Mouse (Mus musculus): ENCODE results near the gene Fbxl13. TPM values are rescaled to one million over a fixed set of nuclear protein-coding genes. Genes with fewer than 3 reads are reported as not detected.

The Fbxl13 gene
- polyA plus RNA-seq, 2 experiments, result 0.05 to 0.08 TPM

GRCm38 (mm10) chr5:21529110-21529720 is 116.2 kb downstream of the Fbxl13 start:
- TF ChIP-seq EP300 (IDR thresholded peaks at IDR 0.05; ENCODE audit: low read depth) (no peak), CTCF (IDR thresholded peaks at IDR 0.05; ENCODE audit: low read depth) (no peak)
- no peak overlapping the region for H3K9ac ChIP-seq (replicated peaks)
- no peak overlapping the region for H3K4me2 ChIP-seq (ENCODE audit: low read depth)
- no peaks in the 10 kb centered on the region for H3K27me3 ChIP-seq (ENCODE audit: control insufficient read depth, insufficient read depth, low read length)
- H3K4me3 ChIP-seq (ENCODE audit: insufficient read depth in 1 of 2, low read depth in 2 of 2, low read length in 2 of 2), result no peak overlapping the region
- H3K9me3 ChIP-seq (ENCODE audit: control insufficient read depth, low read length), result no peaks in the 10 kb centered on the region
- H3K27ac ChIP-seq, result no peak overlapping the region
- ATAC-seq (ENCODE audit: insufficient read depth) (no peak), DNase-seq (ENCODE audit: low read depth in 3 of 3, low spot score in 3 of 3) (no peak)
- 66% methylated on average over 8 of the region's 8 CpGs for WGBS (ENCODE audit: insufficient replicate concordance)
- no peaks in the 10 kb centered on the region for H3K36me3 ChIP-seq (replicated peaks; ENCODE audit: control insufficient read depth, insufficient read depth, low read depth)
- H3K4me1 ChIP-seq (replicated peaks; ENCODE audit: control insufficient read depth in 2 of 2, insufficient read depth in 2 of 2, low read length in 1 of 2), result peaks cover 0 to 9% of the 10 kb centered on the region in 2 experiments; a peak in 2 of 4 replicates

GRCm38 (mm10) chr5:21528068-21528842 is 117.2 kb downstream of the Fbxl13 start:
- TF ChIP-seq EP300 (IDR thresholded peaks at IDR 0.05; ENCODE audit: low read depth), result no peak
- no peak for TF ChIP-seq CTCF (IDR thresholded peaks at IDR 0.05; ENCODE audit: low read depth)
- ATAC-seq (ENCODE audit: insufficient read depth), result no peak
- no peak overlapping the region for H3K4me3 ChIP-seq (ENCODE audit: insufficient read depth in 1 of 2, low read depth in 2 of 2, low read length in 2 of 2)
- no peaks in the 10 kb centered on the region for H3K27me3 ChIP-seq (ENCODE audit: control insufficient read depth, insufficient read depth, low read length)
- H3K9ac ChIP-seq (replicated peaks), result no peak overlapping the region
- WGBS (ENCODE audit: insufficient replicate concordance), result 66% methylated on average over 15 of the region's 15 CpGs
- H3K4me1 ChIP-seq (replicated peaks; ENCODE audit: control insufficient read depth in 2 of 2, insufficient read depth in 2 of 2, low read length in 1 of 2), result peaks cover 0 to 9% of the 10 kb centered on the region in 2 experiments; a peak in 2 of 4 replicates
- no peaks in the 10 kb centered on the region for H3K36me3 ChIP-seq (replicated peaks; ENCODE audit: control insufficient read depth, insufficient read depth, low read depth)
- no peak for DNase-seq (ENCODE audit: low read depth in 3 of 3, low spot score in 3 of 3)
- no peaks in the 10 kb centered on the region for H3K9me3 ChIP-seq (ENCODE audit: control insufficient read depth, low read length)
- no peak overlapping the region for H3K27ac ChIP-seq
- H3K4me2 ChIP-seq (ENCODE audit: low read depth), result no peak overlapping the region

- no peak for ATAC-seq (ENCODE audit: insufficient read depth)
- peaks cover 0 to 9% of the 10 kb centered on the region in 2 experiments; a peak in 2 of 4 replicates for H3K4me1 ChIP-seq (replicated peaks; ENCODE audit: control insufficient read depth in 2 of 2, insufficient read depth in 2 of 2, low read length in 1 of 2)
- H3K9ac ChIP-seq (replicated peaks), result no peak overlapping the region
- no peak overlapping the region for H3K27ac ChIP-seq
- no peak overlapping the region for H3K4me2 ChIP-seq (ENCODE audit: low read depth)
- DNase-seq (ENCODE audit: low read depth in 3 of 3, low spot score in 3 of 3), result no peak
- TF ChIP-seq CTCF (IDR thresholded peaks at IDR 0.05; ENCODE audit: low read depth) (no peak), EP300 (IDR thresholded peaks at IDR 0.05; ENCODE audit: low read depth) (no peak)
- H3K27me3 ChIP-seq (ENCODE audit: control insufficient read depth, insufficient read depth, low read length), result no peaks in the 10 kb centered on the region
- no peak overlapping the region for H3K4me3 ChIP-seq (ENCODE audit: insufficient read depth in 1 of 2, low read depth in 2 of 2, low read length in 2 of 2)
- H3K36me3 ChIP-seq (replicated peaks; ENCODE audit: control insufficient read depth, insufficient read depth, low read depth), result no peaks in the 10 kb centered on the region
- WGBS (ENCODE audit: insufficient replicate concordance), result 23% methylated on average over 4 of the region's 4 CpGs
- no peaks in the 10 kb centered on the region for H3K9me3 ChIP-seq (ENCODE audit: control insufficient read depth, low read length)
These were observed 117.9 kb downstream of the Fbxl13 start for GRCm38 (mm10) chr5:21527488-21527911.

- H3K36me3 ChIP-seq (replicated peaks; ENCODE audit: control insufficient read depth, insufficient read depth, low read depth), result no peaks in the 10 kb centered on the region
- ATAC-seq (ENCODE audit: insufficient read depth) (no peak), DNase-seq (ENCODE audit: low read depth in 3 of 3, low spot score in 3 of 3) (no peak)
- peaks cover 0 to 9% of the 10 kb centered on the region in 2 experiments; a peak in 2 of 4 replicates for H3K4me1 ChIP-seq (replicated peaks; ENCODE audit: control insufficient read depth in 2 of 2, insufficient read depth in 2 of 2, low read length in 1 of 2)
- WGBS (ENCODE audit: insufficient replicate concordance), result 51% methylated on average over 11 of the region's 11 CpGs
- H3K9me3 ChIP-seq (ENCODE audit: control insufficient read depth, low read length), result no peaks in the 10 kb centered on the region
- TF ChIP-seq EP300 (IDR thresholded peaks at IDR 0.05; ENCODE audit: low read depth) (no peak), CTCF (IDR thresholded peaks at IDR 0.05; ENCODE audit: low read depth) (no peak)
- no peak overlapping the region for H3K4me2 ChIP-seq (ENCODE audit: low read depth)
- no peak overlapping the region for H3K27ac ChIP-seq
- H3K9ac ChIP-seq (replicated peaks), result no peak overlapping the region
- H3K4me3 ChIP-seq (ENCODE audit: insufficient read depth in 1 of 2, low read depth in 2 of 2, low read length in 2 of 2), result no peak overlapping the region
- H3K27me3 ChIP-seq (ENCODE audit: control insufficient read depth, insufficient read depth, low read length), result no peaks in the 10 kb centered on the region
These were observed 118.5 kb downstream of the Fbxl13 start for GRCm38 (mm10) chr5:21526835-21527485.

GRCm38 (mm10) chr5:21519166-21519565 is 126.3 kb downstream of the Fbxl13 start:
- Histone ChIP-seq H3K9me3 (ENCODE audit: control insufficient read depth, low read length) (no peaks in the 10 kb centered on the region), H3K4me3 (ENCODE audit: insufficient read depth in 1 of 2, low read depth in 2 of 2, low read length in 2 of 2) (no peak overlapping the region), H3K9ac (replicated peaks) (no peak overlapping the region), H3K4me2 (ENCODE audit: low read depth) (no peak overlapping the region), H3K4me1 (replicated peaks; ENCODE audit: control insufficient read depth in 2 of 2, insufficient read depth in 2 of 2, low read length in 1 of 2) (no peaks in the 10 kb centered on the region; a peak in 1 of 4 replicates), H3K27ac (no peak overlapping the region), H3K27me3 (ENCODE audit: control insufficient read depth, insufficient read depth, low read length) (no peaks in the 10 kb centered on the region), H3K36me3 (replicated peaks; ENCODE audit: control insufficient read depth, insufficient read depth, low read depth) (no peaks in the 10 kb centered on the region)
- TF ChIP-seq CTCF (IDR thresholded peaks at IDR 0.05; ENCODE audit: low read depth), result no peak
- TF ChIP-seq EP300 (IDR thresholded peaks at IDR 0.05; ENCODE audit: low read depth), result no peak
- WGBS (ENCODE audit: insufficient replicate concordance), result 69% methylated on average over 3 of the region's 3 CpGs
- DNase-seq (ENCODE audit: low read depth in 3 of 3, low spot score in 3 of 3) (no peak), ATAC-seq (ENCODE audit: insufficient read depth) (no peak)

Measured in liver, embryonic 14.5 days (tissue).